Mouse (Mus musculus): ENCODE results near the gene Rcn3. TPM values are rescaled to one million over a fixed set of nuclear protein-coding genes. Genes with fewer than 3 reads are reported as not detected.

The Rcn3 gene
- polyA plus RNA-seq, 1 experiment from 2014 or later: 93.8 TPM

DNA sequence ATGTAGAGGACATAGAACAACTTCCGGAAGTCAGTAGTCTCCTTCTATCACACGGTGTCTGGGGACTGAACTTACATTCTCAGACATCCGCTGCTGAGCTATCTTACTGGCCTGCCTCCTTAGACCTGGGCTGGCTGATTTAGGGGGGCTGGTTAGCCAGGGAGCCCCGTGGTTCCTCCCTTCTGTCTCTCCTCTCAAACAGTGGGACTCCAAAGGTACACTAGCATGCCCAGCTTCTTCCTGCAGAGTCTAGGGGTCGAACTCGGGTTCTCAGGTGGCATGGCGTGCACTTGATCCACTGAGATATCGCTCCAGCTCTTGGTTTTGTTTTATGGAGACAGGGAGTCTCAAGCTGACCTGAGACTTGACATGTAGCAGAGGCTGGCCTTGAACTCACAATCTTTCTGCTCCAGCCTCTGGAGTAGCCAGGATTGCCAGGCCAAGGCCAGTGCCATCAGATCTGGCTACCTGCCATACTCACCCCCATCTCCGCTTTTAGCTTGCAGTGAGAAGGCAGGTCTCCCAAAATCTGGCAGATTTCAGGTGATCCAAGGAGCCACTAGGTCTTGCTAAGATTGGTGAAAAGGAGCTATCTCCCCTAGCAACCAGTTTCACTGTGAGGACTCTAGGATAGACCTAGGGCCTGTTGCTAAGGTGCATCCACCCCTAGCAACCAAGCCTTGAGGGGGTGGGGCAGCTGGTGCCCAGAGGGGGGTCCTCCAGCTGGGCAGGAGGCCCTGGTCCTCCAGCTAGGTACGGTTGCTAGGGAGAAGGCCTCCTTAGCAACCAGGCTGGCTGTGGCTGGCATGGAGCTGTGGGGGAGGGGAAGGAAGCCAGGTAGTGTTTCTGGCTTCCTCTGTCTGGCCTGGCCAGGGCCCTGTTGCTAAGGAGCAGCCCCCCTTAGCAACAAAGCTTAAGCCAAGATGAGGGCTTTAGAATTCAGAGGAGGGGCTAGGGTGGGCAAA, 33.1 kb downstream of the Rcn3 start:
- H3K27ac ChIP-seq: peak overlapping the region; percentile 79
- H3K9me3 ChIP-seq: no peaks in the 10 kb centered on the region
- no peaks in the 10 kb centered on the region for H3K27me3 ChIP-seq
- peak; percentile 6; the same call in 1 of the 2 replicates for ATAC-seq (ENCODE audit: low FRiP score)
- no peak overlapping the region for H3K4me2 ChIP-seq
- peaks cover 42% of the 10 kb centered on the region for H3K4me1 ChIP-seq (replicated peaks)
- no peaks in the 10 kb centered on the region for H3K36me3 ChIP-seq
- H3K4me3 ChIP-seq: no peak overlapping the region
- 80% methylated on average over 10 of the region's 10 CpGs for WGBS
- peak overlapping the region; percentile 6; the same call in 1 of the 2 replicates for H3K9ac ChIP-seq

DNA sequence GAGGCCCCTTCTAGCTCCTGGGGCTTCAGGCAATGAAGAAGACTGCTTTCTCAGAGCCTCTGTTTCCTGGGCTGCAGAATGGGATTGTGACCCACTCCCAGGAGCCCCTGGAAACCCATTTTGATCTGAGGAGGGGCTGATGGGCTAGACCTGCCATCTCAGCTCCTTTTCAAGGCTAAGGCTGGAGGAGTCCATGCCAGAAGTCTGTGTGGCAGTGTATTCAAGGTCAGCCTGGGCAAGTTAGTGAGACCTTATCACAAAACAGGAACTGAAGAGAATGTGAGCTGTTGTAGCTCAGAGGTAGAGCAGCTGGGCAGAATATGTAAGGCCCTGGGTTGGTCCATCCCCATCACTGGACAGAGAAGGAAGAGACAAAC, 35.1 kb downstream of the Rcn3 start:
- no peak overlapping the region for H3K4me2 ChIP-seq
- ATAC-seq (ENCODE audit: low FRiP score): no peak
- no peaks in the 10 kb centered on the region for H3K9me3 ChIP-seq
- peaks cover 36% of the 10 kb centered on the region for H3K4me1 ChIP-seq (replicated peaks)
- H3K4me3 ChIP-seq: no peak overlapping the region
- no peak overlapping the region for H3K27ac ChIP-seq
- H3K36me3 ChIP-seq: no peaks in the 10 kb centered on the region
- peak overlapping the region; percentile 43; the same call in 1 of the 2 replicates for H3K9ac ChIP-seq
- H3K27me3 ChIP-seq: no peaks in the 10 kb centered on the region

DNA sequence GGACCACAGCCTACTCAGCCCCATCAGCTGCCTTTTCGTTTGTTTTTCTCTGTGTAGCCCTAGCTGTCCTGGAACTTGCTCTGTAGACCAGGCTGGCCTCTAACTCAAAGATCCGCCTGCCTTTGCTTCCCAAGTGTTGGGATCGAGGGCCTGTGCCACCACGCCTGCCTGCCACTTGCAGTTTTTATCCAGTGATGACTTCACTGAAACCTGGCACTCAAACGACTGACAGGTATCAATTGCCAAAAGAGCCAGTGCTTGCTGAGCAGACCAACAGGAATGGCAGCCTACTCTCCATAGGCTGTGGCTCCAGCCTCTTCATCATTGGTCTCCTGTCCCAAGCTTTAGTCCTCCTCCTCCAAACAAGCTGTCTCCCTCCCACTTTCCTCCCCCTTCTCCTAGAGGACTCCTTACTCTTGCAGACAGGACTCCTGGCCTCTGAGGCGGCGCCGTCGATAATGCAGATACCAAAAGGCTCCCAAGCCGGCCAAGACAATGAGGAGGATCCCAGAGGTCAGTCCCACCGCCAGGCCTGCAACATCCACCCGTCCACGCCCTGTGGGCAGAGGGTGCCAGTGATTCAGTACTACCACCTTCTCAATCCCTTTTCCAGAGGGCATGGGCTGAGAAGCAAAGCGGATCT, 35.6 kb downstream of the Rcn3 start:
- H3K4me2 ChIP-seq: no peak overlapping the region
- no peaks in the 10 kb centered on the region for H3K27me3 ChIP-seq
- 67% methylated on average over 14 of the region's 14 CpGs for WGBS
- H3K36me3 ChIP-seq: no peaks in the 10 kb centered on the region
- no peak for ATAC-seq (ENCODE audit: low FRiP score)
- no peak overlapping the region for H3K27ac ChIP-seq
- H3K4me1 ChIP-seq (replicated peaks): peaks cover 37% of the 10 kb centered on the region
- H3K9ac ChIP-seq: peak overlapping the region; percentile 43; the same call in 1 of the 2 replicates
- H3K4me3 ChIP-seq: no peak overlapping the region
- H3K9me3 ChIP-seq: no peaks in the 10 kb centered on the region

DNA sequence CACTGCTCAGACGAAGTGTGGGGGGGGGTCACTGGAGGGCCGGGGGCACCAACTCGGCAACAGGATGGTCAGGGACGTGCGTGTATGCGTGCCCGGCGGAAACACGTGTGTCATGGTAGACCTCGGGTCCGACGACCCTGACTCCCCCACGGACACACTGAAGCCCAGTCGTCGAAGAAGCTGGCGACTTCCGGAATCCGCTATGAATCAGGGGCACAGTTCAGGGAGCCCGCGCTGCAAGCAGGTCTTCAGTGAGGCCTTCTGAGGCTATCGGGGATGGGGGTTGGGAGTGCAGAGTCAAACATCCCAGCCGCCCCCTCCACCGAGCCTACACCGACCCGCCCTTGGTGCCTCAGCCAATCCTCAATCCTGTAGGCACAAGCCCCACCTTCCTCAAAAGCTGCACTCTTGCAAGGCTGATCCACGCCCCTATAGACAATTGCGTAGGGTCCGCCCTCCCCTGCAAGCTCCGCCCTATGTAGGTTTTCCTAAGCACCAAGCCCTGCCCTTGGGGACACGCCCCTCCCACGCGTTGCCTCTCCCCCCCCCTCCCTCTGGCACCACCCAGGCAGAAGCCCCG, 38.0 kb downstream of the Rcn3 start:
- Histone ChIP-seq H3K27me3 (no peaks in the 10 kb centered on the region), H3K27ac (peak overlapping the region; percentile 100), H3K4me2 (peak overlapping the region; percentile 99), H3K9ac (peak overlapping the region; percentile 98), H3K36me3 (peaks cover 13% of the 10 kb centered on the region), H3K4me3 (peak overlapping the region; percentile 95), H3K9me3 (no peaks in the 10 kb centered on the region), H3K4me1 (replicated peaks) (peaks cover 38% of the 10 kb centered on the region)
- WGBS: under 1% methylated on average over 33 of the region's 33 CpGs
- peak; percentile 91 for ATAC-seq (ENCODE audit: low FRiP score)

DNA sequence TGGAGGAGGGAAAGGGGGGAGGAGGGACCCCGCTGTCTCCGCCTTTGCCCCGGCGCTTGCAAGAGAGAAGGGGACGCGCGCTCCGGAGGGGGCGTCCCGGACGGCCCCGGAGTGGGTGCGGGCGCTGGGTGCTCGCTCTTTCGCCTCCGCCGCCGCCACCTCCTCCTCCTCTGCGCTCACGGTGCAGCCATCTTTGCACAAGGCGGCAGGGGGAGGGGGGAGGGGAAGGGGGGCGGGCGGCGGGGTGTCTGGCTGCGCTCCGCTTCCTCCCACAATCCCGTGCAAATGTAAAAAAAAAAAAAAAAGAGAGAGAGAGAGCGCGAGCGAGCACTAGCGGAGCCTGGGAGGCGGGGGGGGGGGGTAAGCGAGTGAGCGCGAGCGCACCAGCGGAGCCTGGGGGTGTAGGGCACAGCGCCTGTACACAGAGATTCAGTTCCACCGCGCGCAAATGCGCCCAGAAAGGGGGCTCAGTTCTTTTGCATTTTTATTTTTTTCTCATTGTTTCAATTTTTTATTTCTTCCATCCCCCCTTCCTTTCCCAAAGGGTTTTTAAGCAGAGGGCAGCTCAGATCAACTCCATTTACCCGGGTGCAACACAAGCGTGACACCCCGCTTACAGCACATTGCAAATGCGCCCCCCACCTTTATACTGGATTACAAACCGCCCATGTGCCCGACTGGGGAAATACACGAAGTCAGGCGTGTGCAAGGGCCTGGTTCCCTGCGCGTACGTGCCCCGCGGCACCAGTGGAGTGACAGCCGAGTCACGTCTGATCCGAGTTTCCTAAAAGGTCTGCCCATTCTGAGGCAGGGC, 38.7 kb downstream of the Rcn3 start:
- Histone ChIP-seq H3K9ac (peak overlapping the region; percentile 98), H3K4me1 (replicated peaks) (peaks cover 36% of the 10 kb centered on the region), H3K4me2 (peak overlapping the region; percentile 99), H3K4me3 (peak overlapping the region; percentile 95), H3K27ac (peak overlapping the region; percentile 100), H3K36me3 (peaks cover 20% of the 10 kb centered on the region), H3K27me3 (no peaks in the 10 kb centered on the region), H3K9me3 (no peaks in the 10 kb centered on the region)
- under 1% methylated on average over 36 of the region's 59 CpGs for whole genome bisulfite sequencing
- ATAC-seq (ENCODE audit: low FRiP score): peak; percentile 49

DNA sequence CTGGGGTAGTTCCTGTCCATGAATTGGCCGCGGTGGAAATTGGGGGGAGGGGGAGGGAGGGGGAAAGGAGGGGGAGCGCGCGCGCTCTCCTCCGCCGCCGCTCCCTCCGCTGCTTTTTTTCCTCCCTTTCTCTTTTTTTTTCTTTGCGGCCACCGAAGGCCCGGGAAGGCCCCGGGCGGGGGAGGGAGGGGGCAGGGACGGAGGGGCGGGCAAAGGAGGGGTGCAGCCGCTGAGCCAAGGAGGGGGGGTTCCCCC, 39.2 kb downstream of the Rcn3 start, which contains the start of gene Prr12:
TSS of gene Prr12 (minus strand) at position 20 of the 255 bp plus-strand sequence.
- Histone ChIP-seq H3K9ac (peak within 1 kb of the TSS; percentile 98), H3K27me3 (no peaks in the 10 kb centered on the region), H3K9me3 (no peaks in the 10 kb centered on the region), H3K4me3 (peak within 1 kb of the TSS; percentile 95), H3K4me2 (peak within 1 kb of the TSS; percentile 99), H3K4me1 (replicated peaks) (peaks cover 36% of the 10 kb centered on the region), H3K36me3 (peaks cover 26% of the 10 kb centered on the region), H3K27ac (peak within 1 kb of the TSS; percentile 100)
- 0% methylated on average over 2 of the region's 18 CpGs for WGBS
- no peak; the same call in 1 of the 2 replicates for ATAC-seq (ENCODE audit: low FRiP score)

DNA sequence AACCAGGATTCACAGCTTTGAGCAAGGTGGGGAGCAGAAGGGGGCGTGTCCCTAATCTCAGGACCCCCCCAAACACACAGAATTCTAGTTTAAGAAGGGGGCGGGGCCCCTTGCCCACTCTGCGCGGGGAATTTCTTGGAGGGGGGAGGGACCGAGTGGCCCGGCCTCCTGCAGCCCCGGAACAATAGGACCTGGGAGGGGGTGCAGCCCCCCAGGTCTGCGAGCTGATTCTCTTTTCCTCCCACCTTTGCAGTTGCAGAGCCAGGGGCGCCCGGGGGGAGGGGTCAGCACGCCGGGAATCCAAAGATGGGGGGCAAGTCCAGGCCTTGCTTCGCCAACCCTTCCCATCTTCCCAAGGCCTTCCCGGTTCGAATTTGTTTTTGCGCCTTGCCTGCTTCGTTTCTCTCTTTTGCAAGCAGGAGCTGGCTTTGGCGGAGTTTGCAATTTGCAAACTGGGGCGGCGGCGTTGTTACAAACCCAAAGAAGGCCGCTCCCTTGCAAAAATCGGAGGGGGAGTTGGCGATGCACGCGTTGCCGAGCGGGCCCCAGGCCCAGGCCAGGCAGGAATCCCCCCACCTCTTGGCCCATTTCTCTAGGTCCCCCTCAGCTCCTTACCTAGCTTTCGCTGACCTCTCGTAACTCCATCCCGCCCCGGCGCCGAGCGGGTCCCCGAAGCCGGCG, 39.7 kb downstream of the Rcn3 start:
- H3K4me3 ChIP-seq: peak overlapping the region; percentile 95
- ATAC-seq (ENCODE audit: low FRiP score): no peak
- under 1% methylated on average over 37 of the region's 38 CpGs for WGBS
- no peaks in the 10 kb centered on the region for H3K9me3 ChIP-seq
- peak overlapping the region; percentile 98 for H3K9ac ChIP-seq
- H3K36me3 ChIP-seq: peaks cover 30% of the 10 kb centered on the region
- H3K4me1 ChIP-seq (replicated peaks): peaks cover 36% of the 10 kb centered on the region
- peak overlapping the region; percentile 100 for H3K27ac ChIP-seq
- H3K27me3 ChIP-seq: no peaks in the 10 kb centered on the region
- peak overlapping the region; percentile 99 for H3K4me2 ChIP-seq

DNA sequence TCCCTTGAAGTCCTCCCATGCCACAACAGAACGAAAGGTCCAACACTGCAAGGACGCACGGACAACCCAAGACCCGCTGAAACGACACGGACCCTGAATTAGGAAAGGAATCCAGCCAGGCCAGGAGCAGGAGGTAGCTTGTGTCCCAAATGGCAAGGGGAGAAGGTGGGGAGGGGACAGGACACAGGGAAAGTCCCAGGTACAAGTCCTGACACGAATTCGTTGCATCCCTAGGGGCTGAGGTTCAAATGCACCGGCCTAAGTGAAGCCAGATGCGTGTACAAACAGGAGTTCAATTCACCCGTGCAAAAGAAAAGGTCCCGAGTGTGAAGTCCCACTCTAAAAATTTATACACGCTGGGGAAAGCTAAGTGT, 40.4 kb downstream of the Rcn3 start:
- Histone ChIP-seq H3K9ac (peak overlapping the region; percentile 98), H3K9me3 (no peaks in the 10 kb centered on the region), H3K4me3 (peak overlapping the region; percentile 95), H3K4me1 (replicated peaks) (peaks cover 39% of the 10 kb centered on the region), H3K27me3 (no peaks in the 10 kb centered on the region), H3K4me2 (peak overlapping the region; percentile 99), H3K27ac (peak overlapping the region; percentile 100), H3K36me3 (peaks cover 38% of the 10 kb centered on the region)
- WGBS: 2% methylated on average over 13 of the region's 13 CpGs
- ATAC-seq (ENCODE audit: low FRiP score): no peak

DNA sequence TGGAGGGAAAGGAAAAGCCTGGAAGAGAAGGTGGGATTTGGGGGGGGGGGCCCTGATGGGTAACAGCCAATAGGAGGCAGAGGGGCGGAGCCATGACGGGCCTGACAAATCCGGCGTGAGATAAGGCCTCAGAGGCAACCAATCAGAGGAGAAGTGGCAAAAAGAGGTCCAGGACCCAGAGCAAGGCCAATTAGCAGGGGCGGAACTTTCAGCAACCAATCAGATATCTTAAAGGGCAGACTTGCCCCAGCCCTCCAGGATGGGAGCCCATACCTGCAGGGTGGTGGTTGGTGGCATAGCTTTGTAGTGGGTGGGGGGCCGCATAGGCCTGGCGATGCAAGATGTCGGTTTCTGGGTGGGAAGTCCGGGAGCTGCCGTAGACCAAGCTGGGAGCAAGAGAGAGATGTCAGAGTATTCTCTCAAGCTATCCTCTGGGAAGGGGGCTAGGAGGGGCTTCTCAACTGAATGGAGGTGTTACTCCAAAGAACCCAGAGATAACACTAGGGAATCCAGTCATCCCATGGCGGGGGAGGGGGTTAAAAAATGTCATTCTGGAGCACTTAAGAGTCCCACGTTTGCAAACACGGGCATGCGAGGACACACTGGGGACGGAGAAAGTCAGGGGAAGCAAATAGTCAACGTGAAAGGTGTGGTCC, 40.9 kb downstream of the Rcn3 start:
- peak; percentile 64 for ATAC-seq (ENCODE audit: low FRiP score)
- peaks cover 43% of the 10 kb centered on the region for H3K36me3 ChIP-seq
- no peaks in the 10 kb centered on the region for H3K27me3 ChIP-seq
- H3K4me3 ChIP-seq: peak overlapping the region; percentile 95
- 3% methylated on average over 16 of the region's 16 CpGs for WGBS
- H3K4me1 ChIP-seq (replicated peaks): peaks cover 42% of the 10 kb centered on the region
- peak overlapping the region; percentile 98 for H3K9ac ChIP-seq
- H3K9me3 ChIP-seq: no peaks in the 10 kb centered on the region
- H3K4me2 ChIP-seq: peak overlapping the region; percentile 99
- peak overlapping the region; percentile 100 for H3K27ac ChIP-seq

DNA sequence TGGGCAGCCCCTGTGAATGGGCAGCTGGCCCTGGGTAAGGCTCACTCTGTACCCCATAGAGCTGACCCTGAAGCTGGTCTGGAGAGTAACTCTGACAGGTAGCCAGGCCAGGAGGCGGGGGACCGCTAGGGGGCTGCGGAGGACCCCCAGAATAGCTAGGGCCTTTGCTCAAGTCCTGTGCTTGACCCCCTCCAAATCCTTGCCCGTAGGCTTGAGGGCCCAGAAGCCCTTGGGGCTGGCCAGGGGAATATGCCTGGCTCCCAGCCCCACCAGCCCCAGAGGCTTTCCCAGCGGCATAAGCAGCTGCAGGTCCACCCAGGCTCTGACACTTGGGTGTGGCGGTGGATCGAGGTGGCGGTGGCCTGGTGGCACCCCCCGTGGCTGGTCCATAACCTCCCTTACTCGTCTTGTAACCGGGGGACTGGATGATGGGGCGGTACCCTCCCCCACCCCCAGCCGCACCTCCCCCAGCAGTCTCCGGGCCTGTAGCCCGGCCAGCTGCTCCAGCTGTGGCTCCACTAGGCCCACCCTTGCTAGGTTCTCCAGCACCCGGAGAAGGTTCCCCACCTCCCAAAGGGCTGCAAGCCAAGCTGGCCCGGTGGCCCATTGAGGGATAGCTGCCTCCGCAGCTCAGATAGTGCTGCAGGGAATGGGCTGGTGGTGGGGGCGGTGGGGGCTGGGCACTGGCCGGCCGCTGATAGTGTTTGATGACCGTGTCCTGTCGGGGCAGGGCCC, 42.9 kb downstream of the Rcn3 start:
- ATAC-seq (ENCODE audit: low FRiP score): no peak
- H3K36me3 ChIP-seq: peaks cover 63% of the 10 kb centered on the region
- WGBS: 95% methylated on average over 23 of the region's 23 CpGs

More for the DNA sequence above, 42.9 kb downstream of the Rcn3 start:
- Histone ChIP-seq H3K4me2 (no peak overlapping the region), H3K4me1 (replicated peaks) (peaks cover 41% of the 10 kb centered on the region), H3K9me3 (no peaks in the 10 kb centered on the region), H3K27ac (0 out of 2 replicates have a peak overlapping the region, but pooled peaks have one; percentile 2), H3K27me3 (no peaks in the 10 kb centered on the region), H3K4me3 (no peak overlapping the region), H3K9ac (0 out of 2 replicates have a peak overlapping the region, but pooled peaks have one; percentile 6)

All from hindbrain, embryonic 13.5 days (tissue).